Mouse (Mus musculus) MEL (cell line): ENCODE measurements around the gene B3galt5. TPM values are rescaled to one million over a fixed set of nuclear protein-coding genes. Genes with fewer than 3 reads are reported as not detected.

Experiments used
- DNase-seq: peaks from one replicate; pipeline ENCODE4 v3.0.0; 2011; ENCODE audit warnings: low read depth, low spot score
- H3K27ac ChIP-seq: 2 replicates; pipeline ENCODE4 v1.5.1; 2012; ENCODE audit warnings: low read depth, mild to moderate bottlenecking, control low read depth, low read length, moderate library complexity; ENCODE audit not compliant: control insufficient read depth
- H3K27me3 ChIP-seq, 2 experiments: fragments of 150-350 bp in 1 of 2; sonication (generic) in 1 of 2; 2 replicates each; pipeline ENCODE4 v1.6.1; 2012; ENCODE audit warnings: low read length in 2 of 2, mild to moderate bottlenecking in 2 of 2, improper control_type of control experiment in 1 of 2, moderate library complexity in 1 of 2; ENCODE audit not compliant: insufficient read depth in 2 of 2, control insufficient read depth in 1 of 2
- H3K36me3 ChIP-seq, 2 experiments: 2 replicates each; pipeline ENCODE4 v1.6.1; 2012 to 2014; ENCODE audit warnings: low read length in 2 of 2, improper control_type of control experiment in 1 of 2, inconsistent platforms in 1 of 2, mild to moderate bottlenecking in 1 of 2; ENCODE audit not compliant: insufficient read depth in 2 of 2, control insufficient read depth in 1 of 2
- H3K4me1 ChIP-seq, 2 experiments: fragments of 150-350 bp in 1 of 2; sonication (generic) in 1 of 2; 2 replicates each; pipeline ENCODE4 v1.6.1; 2012; ENCODE audit warnings: low read length in 2 of 2, improper control_type of control experiment in 1 of 2, mild to moderate bottlenecking in 1 of 2; ENCODE audit not compliant: insufficient read depth in 2 of 2, control insufficient read depth in 1 of 2
- H3K4me3 ChIP-seq, 2 experiments: fragments of 150-350 bp in 1 of 2; sonication (generic) in 1 of 2; 2 replicates each; pipeline ENCODE4 v1.5.1; 2012; ENCODE audit warnings: low read depth in 2 of 2, low read length in 2 of 2, mild to moderate bottlenecking in 2 of 2, moderate library complexity in 2 of 2, control low read depth in 1 of 2, improper control_type of control experiment in 1 of 2; ENCODE audit not compliant: control insufficient read depth in 1 of 2, insufficient read depth in 1 of 2
- H3K79me2 ChIP-seq: 2 replicates; pipeline ENCODE4 v1.6.1; 2012; ENCODE audit warnings: mild to moderate bottlenecking, low read length, moderate library complexity; ENCODE audit not compliant: control insufficient read depth, poor library complexity, insufficient read depth
- H3K9ac ChIP-seq: 2 replicates; pipeline ENCODE4 v1.6.1; 2012; ENCODE audit warnings: low read depth, mild to moderate bottlenecking, control low read depth, low read length, moderate library complexity; ENCODE audit not compliant: control insufficient read depth, poor library complexity, severe bottlenecking
- H3K9me3 ChIP-seq: fragments of 150-350 bp; sonication (generic); replicated peaks from 2 replicates; pipeline ENCODE4 v1.6.1; 2012; ENCODE audit warnings: mild to moderate bottlenecking, low read length, improper control_type of control experiment, moderate library complexity; ENCODE audit not compliant: insufficient read depth
- CHD1 ChIP-seq: IDR thresholded peaks from 2 replicates; pipeline ENCODE4 v1.6.1; 2012; ENCODE audit warnings: low read depth, mild to moderate bottlenecking, inconsistent platforms, low read length, improper control_type of control experiment
- CHD2 ChIP-seq: IDR thresholded peaks from 2 replicates; pipeline ENCODE4 v1.6.1; 2011; ENCODE audit warnings: low read length, improper control_type of control experiment
- CTCF ChIP-seq, 3 experiments: IDR thresholded peaks in 2 of 3; conservative IDR thresholded peaks in 1 of 3; 2 replicates each; pipeline ENCODE4 v1.5.1; 2011 to 2012; ENCODE audit warnings: low read length in 3 of 3, low read depth in 2 of 3, mild to moderate bottlenecking in 2 of 3, improper control_type of control experiment in 1 of 3, inconsistent platforms in 1 of 3, mixed read lengths in 1 of 3, moderate library complexity in 1 of 3; ENCODE audit not compliant: control insufficient read depth in 1 of 3, insufficient read depth in 1 of 3, poor library complexity in 1 of 3, severe bottlenecking in 1 of 3
- E2F4 ChIP-seq: IDR thresholded peaks from 2 replicates; pipeline ENCODE4 v1.6.1; 2011; ENCODE audit warnings: low read depth, low read length, improper control_type of control experiment, borderline replicate concordance
- MEF2A ChIP-seq: IDR thresholded peaks from 2 replicates; pipeline ENCODE4 v1.6.1; 2014; ENCODE audit warnings: low read depth, mild to moderate bottlenecking, inconsistent platforms, low read length, improper control_type of control experiment; ENCODE audit not compliant: poor library complexity, insufficient replicate concordance, severe bottlenecking; ENCODE audit errors: extremely low read depth
- MYC ChIP-seq: IDR thresholded peaks from 2 replicates; pipeline ENCODE4 v1.6.1; 2011; ENCODE audit warnings: low read depth, mild to moderate bottlenecking, low read length, improper control_type of control experiment, moderate library complexity
- RAD21 ChIP-seq: IDR thresholded peaks from 2 replicates; pipeline ENCODE4 v1.6.1; 2011; ENCODE audit warnings: mild to moderate bottlenecking, low read depth, low read length, improper control_type of control experiment
- RCOR1 ChIP-seq: IDR thresholded peaks from 2 replicates; pipeline ENCODE4 v1.6.1; 2012; ENCODE audit warnings: low read depth, mild to moderate bottlenecking, inconsistent platforms, low read length, improper control_type of control experiment
- TBP ChIP-seq: IDR thresholded peaks from 2 replicates; pipeline ENCODE4 v1.8.0; 2011; ENCODE audit warnings: low read depth, low read length, improper control_type of control experiment
- TCF12 ChIP-seq: IDR thresholded peaks from 2 replicates; pipeline ENCODE4 v1.6.1; 2014; ENCODE audit warnings: low read depth, mild to moderate bottlenecking, inconsistent platforms, low read length, improper control_type of control experiment, moderate library complexity
- UBTF ChIP-seq: IDR thresholded peaks from 2 replicates; pipeline ENCODE4 v1.6.1; 2012; ENCODE audit warnings: low read depth, mild to moderate bottlenecking, inconsistent platforms, low read length, improper control_type of control experiment, moderate library complexity, borderline replicate concordance; ENCODE audit not compliant: insufficient read depth
- USF1 ChIP-seq: IDR thresholded peaks from 2 replicates; pipeline ENCODE4 v1.6.1; 2014; ENCODE audit warnings: low read depth, mild to moderate bottlenecking, inconsistent platforms, low read length, improper control_type of control experiment, moderate library complexity
- USF2 ChIP-seq, 2 experiments: IDR thresholded peaks; 2 replicates each; pipeline ENCODE4 v1.6.1; 2011 to 2012; ENCODE audit warnings: improper control_type of control experiment in 2 of 2, low read length in 2 of 2, borderline replicate concordance in 1 of 2, inconsistent platforms in 1 of 2, low read depth in 1 of 2, mild to moderate bottlenecking in 1 of 2; ENCODE audit not compliant: insufficient read depth in 1 of 2
- ZC3H11A ChIP-seq: IDR thresholded peaks from 2 replicates; pipeline ENCODE4 v1.6.1; 2012; ENCODE audit warnings: low read depth, mild to moderate bottlenecking, inconsistent platforms, low read length, improper control_type of control experiment
- polyA plus RNA-seq, 2 experiments: library from polyadenylated mRNA; stranded (reverse) in 1 of 2; unstranded in 1 of 2; fragments of >175 nt in 1 of 2; fragments of >200 nt in 1 of 2; gene quantifications; 2 replicates each; pipeline versions ENCODE4 v1.2.1 to v1.2.4; 2012; ENCODE audit warnings: low replicate concordance in 2 of 2, low read depth in 1 of 2; ENCODE audit not compliant: insufficient read length in 2 of 2, insufficient read depth in 1 of 2, missing spikeins in 1 of 2
- total RNA-seq: library from RNA; depleted of rRNA; stranded (reverse); fragments of 300-350 nt; gene quantifications from 2 replicates; pipeline ENCODE4 v1.2.3, GENCODE M21; 2012

B3galt5 gene
- total and polyA plus RNA-seq, 3 experiments: not detected

DNA sequence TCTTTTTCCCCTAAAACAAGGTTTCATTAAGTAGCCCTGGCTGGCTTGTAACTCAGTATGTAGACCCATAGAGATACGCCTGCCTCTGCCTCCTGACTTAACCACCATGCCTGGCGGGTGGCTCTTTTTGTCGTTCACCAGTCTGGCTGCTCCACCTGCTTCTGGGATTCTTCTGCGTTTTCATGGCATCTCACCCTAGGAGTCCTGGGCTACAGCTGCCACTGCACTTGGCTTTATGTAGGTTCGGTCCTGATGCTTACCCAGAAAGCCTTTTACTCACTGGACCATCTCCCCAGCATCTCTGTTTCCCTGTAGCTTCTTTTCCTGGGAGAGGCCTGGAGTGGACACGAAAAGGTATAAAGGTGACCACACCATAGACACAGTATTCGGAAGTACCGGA lies 1.6 kb upstream of the B3galt5 start:
- Histone ChIP-seq H3K4me3 (no peak overlapping the region), H3K4me1 (no peaks in the 10 kb centered on the region), H3K36me3 (no peaks in the 10 kb centered on the region), H3K27me3 (no peaks in the 10 kb centered on the region), H3K79me2 (no peaks in the 10 kb centered on the region), H3K27ac (no peak overlapping the region), H3K9me3 (no peaks in the 10 kb centered on the region)
- TF ChIP-seq E2F4: no peak
- no peak for TF ChIP-seq MEF2A
- TF ChIP-seq TBP: no peak
- no peak for TF ChIP-seq CTCF (IDR thresholded peaks at IDR 0.05 in 2 of 3, conservative IDR thresholded peaks at IDR 0.05 in 1 of 3; ENCODE audit: control insufficient read depth in 1 of 3, insufficient read depth in 1 of 3, low read depth in 2 of 3, low read length in 3 of 3, poor library complexity in 1 of 3, severe bottlenecking in 1 of 3)
- no peak for TF ChIP-seq CHD2
- no peak for TF ChIP-seq ZC3H11A
- TF ChIP-seq, all 39 proteins: peak for 0
- H3K9ac ChIP-seq: no peak overlapping the region
- no peak for DNase-seq

GRCm38 (mm10) chr16:96244496-96244895 lies 8.9 kb downstream of the B3galt5 start:
- no peak for DNase-seq
- H3K9me3 ChIP-seq: no peaks in the 10 kb centered on the region
- TF ChIP-seq USF1: no peak
- TF ChIP-seq TCF12: no peak
- no peak for TF ChIP-seq CHD1
- TF ChIP-seq RAD21: no peak
- TF ChIP-seq ZC3H11A: no peak
- no peak for TF ChIP-seq UBTF
- no peak for TF ChIP-seq RCOR1
- TF ChIP-seq, all 39 proteins: peak for 0

GRCm38 (mm10) chr16:96249635-96250034 lies 14.0 kb downstream of the B3galt5 start:
- H3K4me3 ChIP-seq: no peak overlapping the region
- no peaks in the 10 kb centered on the region for H3K4me1 ChIP-seq
- no peak overlapping the region for H3K27ac ChIP-seq
- no peak overlapping the region for H3K9ac ChIP-seq
- DNase-seq: no peak
- no peaks in the 10 kb centered on the region for H3K27me3 ChIP-seq
- TF ChIP-seq TBP (no peak), USF2 (IDR thresholded peaks at IDR 0.05; ENCODE audit: borderline replicate concordance in 1 of 2, insufficient read depth in 1 of 2, low read depth in 1 of 2, low read length in 2 of 2) (no peak), MYC (no peak), RCOR1 (no peak), RAD21 (no peak)
- TF ChIP-seq, all 39 proteins: peak for 0
- Histone ChIP-seq H3K79me2 (no peaks in the 10 kb centered on the region), H3K9me3 (no peaks in the 10 kb centered on the region), H3K36me3 (no peaks in the 10 kb centered on the region)

More at GRCm38 (mm10) chr16:96244496-96244895, 8.9 kb downstream of the B3galt5 start:
- Histone ChIP-seq H3K79me2 (no peaks in the 10 kb centered on the region), H3K4me1 (no peaks in the 10 kb centered on the region), H3K27ac (no peak overlapping the region), H3K9ac (no peak overlapping the region), H3K27me3 (no peaks in the 10 kb centered on the region), H3K36me3 (no peaks in the 10 kb centered on the region), H3K4me3 (no peak overlapping the region)
